Mouse (Mus musculus): ENCODE results near the gene Bbs5. TPM values are rescaled to one million over a fixed set of nuclear protein-coding genes. Genes with fewer than 3 reads are reported as not detected.

The Bbs5 gene
- polyA plus RNA-seq (2012; rRNA removed): 0.11 TPM in 1 of 2 replicates, not detected in the other

DNA sequence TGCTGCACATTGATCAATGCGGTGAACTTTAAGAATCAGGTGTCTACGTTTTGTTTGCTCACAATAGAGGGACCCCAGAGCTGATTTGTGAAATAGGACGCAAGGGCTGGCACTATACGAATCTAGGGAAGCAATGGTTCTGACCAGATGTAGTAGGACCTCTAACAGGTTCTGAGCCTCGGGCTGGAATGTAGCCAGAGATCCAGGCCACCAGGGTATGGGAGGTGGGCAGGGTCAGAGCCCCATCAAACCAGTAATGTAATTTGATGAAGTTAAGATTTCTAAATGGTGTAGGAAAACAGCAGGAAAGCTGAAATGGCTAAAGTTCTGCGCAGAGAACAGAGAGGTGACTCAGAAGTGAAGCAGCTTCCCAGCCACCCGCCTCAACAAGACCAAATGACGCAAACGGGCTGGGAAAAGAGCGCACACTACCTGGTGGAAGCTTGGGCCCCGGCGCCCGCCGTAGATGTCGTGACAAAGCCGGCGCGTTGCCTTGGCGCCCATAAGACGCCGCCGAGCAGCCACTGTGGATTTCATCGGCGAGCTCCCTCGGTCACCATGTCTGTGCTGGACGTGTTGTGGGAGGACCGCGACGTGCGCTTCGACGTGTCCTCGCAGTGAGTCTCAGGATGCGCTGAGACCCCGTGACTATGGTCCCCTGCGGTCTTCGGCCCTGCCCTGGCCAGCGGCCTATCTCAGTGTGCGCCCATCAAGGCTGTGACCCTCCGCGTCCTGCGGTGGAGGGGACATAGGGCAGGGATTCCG, at the start of gene Bbs5:
TSS of gene Bbs5 (plus strand) at position 446 of the 765 bp plus-strand sequence.

DNA sequence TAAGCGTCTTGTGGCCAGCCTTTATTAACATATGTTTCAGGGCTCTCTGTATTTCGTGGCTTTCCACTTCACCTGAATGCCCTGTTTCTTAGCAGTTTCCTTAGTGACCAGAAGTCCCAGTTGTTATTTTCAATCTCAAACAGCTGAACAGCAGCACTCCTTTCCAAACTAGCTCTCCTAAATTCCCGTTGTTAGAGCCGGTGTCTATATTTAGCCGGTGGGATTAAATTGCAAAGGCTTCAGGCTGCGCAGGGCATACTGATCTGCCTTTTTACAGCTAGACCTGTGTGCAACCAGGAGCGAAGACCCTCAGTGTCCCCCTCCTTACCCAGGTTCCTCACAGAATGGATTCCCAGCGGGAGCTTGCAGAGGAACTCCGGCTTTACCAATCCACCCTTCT, 22.9 kb downstream of the Bbs5 start, which contains the start of gene Klhl41:
TSS of gene Klhl41 (plus strand) at position 268 of the 400 bp plus-strand sequence.

DNA sequence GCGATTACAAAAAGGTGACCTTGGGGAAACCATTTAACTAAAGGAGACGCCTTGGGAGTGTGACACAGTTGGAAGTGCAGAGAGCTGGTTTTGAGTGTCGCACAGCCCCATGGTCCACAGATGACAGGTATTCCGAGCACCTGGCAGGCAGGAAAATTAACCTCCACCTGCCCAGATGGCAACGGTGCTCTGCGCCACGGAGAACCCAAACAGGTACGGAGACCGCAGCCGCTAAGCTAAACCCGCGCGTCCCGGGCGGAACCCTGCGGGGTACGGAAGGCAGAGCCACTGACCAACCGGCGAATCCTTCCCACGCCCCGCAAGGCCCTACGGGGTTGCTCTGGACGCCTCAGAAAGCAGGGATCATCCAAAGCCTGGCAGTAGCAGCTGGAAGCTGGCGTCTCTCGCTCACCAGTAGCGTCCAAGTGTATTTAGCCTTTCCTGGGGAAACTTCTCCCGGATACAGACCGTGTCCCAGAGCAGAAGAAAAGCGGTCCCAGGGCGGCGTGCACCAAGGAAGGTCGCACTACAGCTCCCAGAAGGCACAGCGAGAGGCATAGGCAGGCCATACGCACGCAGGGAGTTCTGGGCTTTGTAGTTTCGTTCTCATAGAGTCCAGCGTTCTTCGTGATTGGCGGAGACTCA, 66.1 kb downstream of the Bbs5 start, which contains the start of gene Fastkd1:
TSS of gene Fastkd1 (minus strand) at position 536 of the 645 bp plus-strand sequence.

Other genes with a start within 250 kb of the Bbs5 start
- gene Lrp2, start 61.1 kb upstream of the Bbs5 start, polyA plus RNA-seq (2012; rRNA removed): 0.05 and 0.09 TPM in 2 replicates
- 0.22 and 0.60 TPM in 2 replicates for gene Klhl41, start 22.9 kb downstream of the Bbs5 start, polyA plus RNA-seq (2012; rRNA removed)
- 0.72 and 1.3 TPM in 2 replicates for gene Fastkd1, start 66.3 kb downstream of the Bbs5 start, polyA plus RNA-seq (2012; rRNA removed)
- gene Ppig, start 75.4 kb downstream of the Bbs5 start, polyA plus RNA-seq (2012; rRNA removed): 0.13 TPM in 2 replicates
- gene Ccdc173, start 142.4 kb downstream of the Bbs5 start, polyA plus RNA-seq (2012; rRNA removed): not detected in 2 replicates
- 19.3 and 42.6 TPM in 2 replicates for gene Phospho2, start 142.5 kb downstream of the Bbs5 start, polyA plus RNA-seq (2012; rRNA removed)
- gene Klhl23, start 174.8 kb downstream of the Bbs5 start, polyA plus RNA-seq (2012; rRNA removed): 1.4 and 2.0 TPM in 2 replicates
- 0.08 and 0.18 TPM in 2 replicates for gene Ssb, start 214.4 kb downstream of the Bbs5 start, polyA plus RNA-seq (2012; rRNA removed)
- gene Mettl5, start 238.4 kb downstream of the Bbs5 start, polyA plus RNA-seq (2012; rRNA removed): 4.4 and 5.3 TPM in 2 replicates

Measured in stomach, adult 2 months (tissue).